Mouse (Mus musculus) splenic B cell, adult 2 months (primary cell): ENCODE results near the gene Axin2.
"Not testable (repeated sequence)": the region's sequence is repeated elsewhere in the genome, so short reads cannot be mapped to it uniquely, and the experiment has no call there.

Experiments
- DNase-seq: peaks from one replicate; pipeline ENCODE4 v3.0.0-alpha.2; 2011; ENCODE audit warnings: low read depth, low spot score
- H3K27me3 ChIP-seq: 2 replicates; pipeline ENCODE4 v1.6.1; 2012; ENCODE audit warnings: mild to moderate bottlenecking, low read length, moderate library complexity, mixed read lengths; ENCODE audit not compliant: control insufficient read depth, poor library complexity, insufficient read depth, severe bottlenecking
- H3K36me3 ChIP-seq: 2 replicates; pipeline ENCODE4 v1.6.1; 2012; ENCODE audit warnings: mild to moderate bottlenecking, low read length, moderate library complexity, mixed read lengths; ENCODE audit not compliant: control insufficient read depth, poor library complexity, insufficient read depth, severe bottlenecking

Axin2 gene

DNA sequence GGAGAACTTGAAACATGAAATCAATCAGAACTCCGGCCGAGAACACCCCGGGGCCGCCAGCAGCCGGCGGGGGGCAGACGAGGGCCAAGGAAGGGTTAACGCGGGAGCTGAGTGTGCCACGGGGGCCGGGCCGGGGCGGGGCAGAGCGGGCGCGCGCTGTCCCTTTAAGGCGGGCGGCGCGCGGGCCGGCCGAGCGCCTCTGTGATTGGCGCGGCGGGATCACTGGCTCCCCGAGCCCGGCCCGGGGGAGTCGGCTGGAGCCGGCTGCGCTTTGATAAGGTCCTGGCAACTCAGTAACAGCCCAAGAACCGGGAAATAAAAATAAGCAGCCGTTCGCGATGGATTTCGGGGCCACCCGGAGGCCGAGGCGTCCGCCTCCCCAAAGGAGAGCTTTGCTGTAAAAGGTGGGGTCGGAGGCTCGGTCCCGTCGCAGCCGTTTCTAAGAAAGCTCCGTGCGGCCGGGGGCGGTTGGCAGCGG lies at the start of gene Axin2:
TSS of gene Axin2 (plus strand) at position 192 of the 478 bp plus-strand sequence.
- peak; percentile 24 for DNase-seq
- Histone ChIP-seq H3K27me3 (peaks cover 5% of the 10 kb centered on the region), H3K36me3 (no peaks in the 10 kb centered on the region)

DNA sequence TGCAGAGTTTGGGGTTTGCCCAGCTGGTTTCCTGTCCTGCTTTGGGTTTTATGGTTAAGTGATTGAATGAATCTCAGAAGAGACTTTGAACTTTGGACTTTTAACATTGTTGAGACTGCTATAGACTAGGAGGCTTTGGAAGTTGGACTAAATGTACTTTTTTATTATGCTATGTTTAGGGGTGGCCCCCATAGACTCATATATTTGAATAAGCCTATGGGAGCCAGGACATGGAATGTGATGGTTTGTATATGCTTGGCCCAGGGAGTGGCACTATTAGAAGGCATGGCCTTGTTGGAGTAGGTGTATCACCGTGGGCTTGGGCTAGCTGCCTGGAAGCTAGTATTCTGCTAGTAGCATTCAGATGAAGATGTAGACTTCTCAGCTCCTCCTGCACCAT lies 48.9 kb upstream of the Axin2 start:
- H3K36me3 ChIP-seq, H3K27me3 ChIP-seq: not testable (repeated sequence)

DNA sequence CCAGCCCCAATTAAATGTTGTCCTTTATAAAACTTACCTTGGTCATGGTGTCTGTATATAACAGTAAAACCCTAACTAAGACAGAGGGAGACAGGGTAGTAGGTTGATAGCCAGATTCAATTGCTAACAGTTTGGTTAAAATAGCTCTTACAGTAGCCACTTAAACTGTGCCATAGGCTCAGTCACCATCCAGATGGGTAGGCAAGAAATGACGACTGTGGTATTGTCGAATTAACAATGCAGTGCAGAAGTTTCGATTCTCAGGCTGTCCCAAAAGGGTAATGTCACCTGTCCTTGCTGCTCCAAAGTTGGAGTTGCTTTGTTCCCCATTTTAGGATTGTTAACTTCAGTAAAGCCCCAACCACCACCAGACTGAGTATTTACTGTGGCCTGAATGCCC lies 48.4 kb upstream of the Axin2 start:
- H3K36me3 ChIP-seq, result no peaks in the 10 kb centered on the region
- DNase-seq, result no peak
- H3K27me3 ChIP-seq, result no peaks in the 10 kb centered on the region

More for the DNA sequence above, 48.9 kb upstream of the Axin2 start:
- DNase-seq, result not testable (repeated sequence)

DNA sequence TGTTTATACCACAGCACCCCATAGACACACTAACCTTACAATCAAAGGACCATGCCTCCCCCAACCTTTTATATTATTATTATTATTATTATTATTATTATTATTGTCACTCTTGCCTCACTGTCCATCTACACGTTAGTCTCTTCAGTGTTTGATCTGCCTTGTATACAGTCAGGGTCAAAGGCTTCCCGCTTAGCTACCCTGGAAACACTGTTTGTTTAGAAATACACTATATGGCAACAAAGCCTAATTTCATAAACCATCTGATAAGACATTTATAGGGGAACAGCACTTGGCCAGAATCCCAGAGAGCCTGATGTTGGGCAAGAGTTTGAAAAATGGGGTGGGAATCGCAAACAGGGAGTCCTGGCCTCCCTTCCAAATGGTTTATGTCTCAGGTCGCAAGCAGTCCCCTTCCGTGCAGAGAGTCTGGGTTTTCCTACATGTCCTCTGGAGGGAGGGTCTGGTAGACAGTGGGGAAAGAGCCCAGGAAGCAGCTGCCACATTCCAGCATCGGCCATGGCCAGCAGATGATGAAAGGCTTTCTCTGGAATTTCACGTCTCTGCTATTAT lies 43.4 kb upstream of the Axin2 start:
- DNase-seq, result no peak
- no peaks in the 10 kb centered on the region for H3K36me3 ChIP-seq
- no peaks in the 10 kb centered on the region for H3K27me3 ChIP-seq

DNA sequence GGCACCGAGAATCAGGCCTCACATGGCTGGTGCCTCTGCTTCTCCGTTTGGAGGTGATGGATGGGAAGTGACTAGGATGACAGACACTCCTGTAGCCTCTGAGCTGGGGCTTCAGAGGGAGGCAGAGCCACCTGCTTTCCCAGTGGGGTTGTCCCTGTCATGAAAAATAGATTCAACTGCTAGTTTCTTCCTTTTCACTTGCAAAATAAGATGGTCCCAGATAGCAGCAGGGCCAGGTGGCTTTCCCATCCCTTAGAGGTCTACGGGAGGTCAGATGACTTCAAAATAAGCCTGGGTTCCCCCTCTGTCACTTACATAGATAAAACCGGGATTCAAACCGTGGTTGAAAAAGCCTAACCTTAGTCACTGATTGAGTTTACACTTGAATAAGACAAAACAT lies 42.6 kb upstream of the Axin2 start:
- no peak for DNase-seq
- no peaks in the 10 kb centered on the region for H3K27me3 ChIP-seq
- no peaks in the 10 kb centered on the region for H3K36me3 ChIP-seq

DNA sequence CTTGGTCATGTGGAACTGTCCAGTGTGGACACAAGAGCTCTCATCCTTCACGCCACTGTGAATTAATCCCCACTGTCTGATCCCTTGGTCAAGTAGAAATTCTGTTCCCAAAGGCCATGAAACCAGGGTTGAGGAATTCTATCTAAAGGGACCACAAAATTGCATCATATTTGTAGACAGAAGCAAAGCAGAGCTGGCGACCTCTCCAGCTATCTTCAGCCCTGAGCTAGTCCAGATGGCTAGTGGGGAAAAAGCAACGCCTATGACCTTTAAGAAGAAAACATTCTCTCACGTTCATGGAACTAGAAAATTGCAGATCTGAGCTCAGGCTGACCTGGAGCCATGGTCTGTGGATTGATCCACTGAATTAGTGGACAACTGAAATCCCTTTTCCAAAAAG lies 39.6 kb upstream of the Axin2 start:
- Histone ChIP-seq H3K36me3 (no peaks in the 10 kb centered on the region), H3K27me3 (no peaks in the 10 kb centered on the region)
- DNase-seq, result no peak

DNA sequence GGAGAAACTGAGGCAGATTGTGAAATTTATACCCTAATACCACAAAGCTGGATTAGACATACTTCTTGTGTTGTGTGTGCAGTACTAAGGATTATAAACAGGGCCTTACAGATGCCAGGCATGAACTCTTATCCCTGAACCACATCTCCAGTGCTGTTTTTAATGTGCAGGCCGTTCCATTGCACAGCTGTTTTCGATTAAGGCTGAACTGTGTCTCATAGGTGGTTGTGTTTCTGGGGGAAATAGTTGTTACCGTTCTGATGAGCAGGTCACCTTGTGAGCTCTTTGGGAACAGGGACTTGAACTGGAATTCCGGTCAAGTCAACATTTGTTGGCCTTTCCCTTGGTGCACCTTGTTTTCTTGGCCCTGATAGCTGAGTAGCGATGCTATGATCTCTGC lies 38.5 kb upstream of the Axin2 start:
- H3K27me3 ChIP-seq, result no peaks in the 10 kb centered on the region
- H3K36me3 ChIP-seq, result no peaks in the 10 kb centered on the region
- DNase-seq, result no peak

DNA sequence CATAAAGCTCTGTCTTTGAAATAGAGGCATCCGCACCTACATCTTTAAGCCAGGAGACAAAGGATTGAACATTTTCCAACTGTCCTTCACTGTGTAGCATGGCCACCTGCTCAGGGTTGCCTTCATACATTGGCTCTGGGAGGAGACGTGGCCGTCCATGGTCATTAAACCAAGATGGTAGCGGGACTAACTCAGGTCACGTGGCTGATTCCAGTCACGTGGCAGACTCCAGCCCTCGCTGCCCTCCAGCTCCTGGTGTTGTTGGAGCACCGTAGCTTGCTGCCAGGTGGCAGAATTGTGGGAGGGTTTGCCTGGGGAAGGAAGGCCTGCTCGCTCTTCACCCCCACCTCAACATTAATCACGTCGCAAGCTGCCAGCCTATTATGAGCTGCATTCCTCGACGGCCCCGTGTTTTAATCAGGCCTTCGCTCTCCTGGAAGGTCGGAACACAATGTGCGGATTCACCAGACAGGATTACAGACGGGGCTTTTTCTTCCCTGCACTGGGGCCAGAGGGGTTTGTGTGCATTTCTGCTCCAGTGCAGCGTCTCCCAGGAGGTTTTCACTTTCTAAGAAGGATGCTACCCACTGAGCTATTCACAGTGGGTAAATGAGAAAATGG lies 34.8 kb upstream of the Axin2 start:
- DNase-seq, result no peak
- no peaks in the 10 kb centered on the region for H3K27me3 ChIP-seq
- H3K36me3 ChIP-seq, result no peaks in the 10 kb centered on the region

DNA sequence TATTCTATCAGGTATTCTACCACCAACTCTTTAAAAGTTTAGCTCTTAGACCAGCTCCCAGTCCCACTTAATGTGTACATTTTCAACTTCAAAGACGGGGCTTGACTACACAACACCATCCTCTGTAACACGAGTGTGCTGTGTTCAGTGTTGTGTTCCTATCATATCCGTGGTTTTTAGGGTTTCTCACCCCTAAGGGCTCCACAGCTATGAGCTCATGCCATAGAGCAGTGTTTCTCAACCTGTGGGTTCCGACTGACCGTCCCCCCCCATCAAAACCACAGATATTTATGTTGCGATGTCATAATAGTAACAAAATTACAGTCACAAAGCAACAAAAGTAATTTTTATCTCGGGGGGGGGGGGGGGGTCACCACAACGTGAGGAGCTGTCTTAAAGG lies 34.1 kb upstream of the Axin2 start:
- Histone ChIP-seq H3K27me3 (no peaks in the 10 kb centered on the region), H3K36me3 (no peaks in the 10 kb centered on the region)
- no peak for DNase-seq

DNA sequence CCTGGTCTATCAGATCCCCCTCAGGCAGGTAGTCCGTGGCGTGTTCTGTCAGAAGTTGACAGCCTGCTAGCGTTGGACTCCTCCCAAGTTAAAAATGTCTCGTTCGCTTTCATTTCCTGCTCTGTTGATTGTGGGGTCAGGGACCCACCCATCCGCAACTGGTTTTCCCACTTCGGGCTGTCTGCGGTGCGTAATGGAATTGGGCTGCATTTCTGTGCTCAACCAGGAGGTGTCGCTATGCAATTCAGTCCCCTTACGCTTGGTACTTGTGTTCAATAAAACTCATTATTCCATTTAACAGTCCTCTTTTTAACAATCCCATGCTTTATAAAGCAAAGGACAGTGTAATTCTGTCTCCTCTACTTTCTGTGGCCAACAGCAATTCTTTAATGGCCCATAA lies 31.0 kb upstream of the Axin2 start:
- no peaks in the 10 kb centered on the region for H3K36me3 ChIP-seq
- DNase-seq, result no peak
- no peaks in the 10 kb centered on the region for H3K27me3 ChIP-seq

DNA sequence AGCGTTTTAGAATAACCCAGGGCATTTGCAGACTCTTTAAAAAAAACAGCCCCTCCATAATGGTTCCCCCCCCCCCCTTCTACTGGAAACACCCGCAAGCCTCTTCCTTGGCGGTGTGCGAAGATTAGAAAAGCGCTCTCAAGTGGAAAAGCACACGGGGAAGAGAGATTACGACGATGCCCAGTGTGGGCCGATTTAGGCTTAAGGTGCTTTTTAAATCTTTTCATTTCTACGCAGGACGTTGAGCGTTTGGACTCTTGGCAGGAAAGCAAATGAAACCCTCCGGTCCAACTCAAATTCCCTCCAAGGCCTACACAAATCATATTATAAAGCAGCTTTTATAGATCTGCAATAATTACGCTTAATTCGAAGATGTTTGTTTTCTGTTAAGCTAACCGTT lies 29.6 kb upstream of the Axin2 start:
- no peak for DNase-seq
- no peaks in the 10 kb centered on the region for H3K27me3 ChIP-seq
- H3K36me3 ChIP-seq, result no peaks in the 10 kb centered on the region

DNA sequence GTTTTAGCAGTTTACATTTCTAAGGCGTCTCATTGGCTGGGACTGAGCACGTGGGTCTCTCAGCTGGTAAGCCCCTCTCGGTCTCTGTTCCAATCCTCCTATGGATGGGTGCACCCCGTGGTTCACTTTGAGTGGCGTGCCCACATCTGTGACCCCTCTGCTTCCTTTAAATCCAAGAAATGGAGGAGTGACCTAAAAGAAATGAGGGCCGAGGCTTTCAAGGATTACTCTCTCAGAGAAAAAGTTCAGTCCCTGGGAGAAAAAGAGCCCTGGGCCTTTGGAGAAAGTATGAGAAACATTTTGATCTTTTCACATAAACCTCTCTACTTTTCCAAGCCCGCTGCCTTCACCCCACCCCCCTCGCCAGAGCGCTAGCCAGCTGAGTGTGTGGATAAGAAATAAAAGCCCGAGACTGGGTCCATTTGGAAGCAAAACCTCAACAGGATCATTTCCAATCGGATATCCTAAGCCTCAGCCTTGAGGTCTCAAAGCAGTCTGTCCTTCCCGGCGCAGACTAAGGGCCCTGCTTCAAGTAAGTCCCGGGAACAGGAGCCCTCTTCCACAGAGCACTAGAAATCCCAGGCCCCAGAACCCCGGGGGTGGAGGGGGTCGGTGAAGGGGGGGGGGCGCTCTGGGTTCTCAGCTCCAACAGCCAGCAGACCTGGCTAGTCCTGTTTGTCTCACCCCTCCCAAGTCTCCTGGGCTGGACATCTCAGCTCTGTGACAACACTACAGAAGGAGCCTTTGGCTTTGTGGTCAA lies 28.9 kb upstream of the Axin2 start:
- Histone ChIP-seq H3K36me3 (no peaks in the 10 kb centered on the region), H3K27me3 (no peaks in the 10 kb centered on the region)
- no peak for DNase-seq

DNA sequence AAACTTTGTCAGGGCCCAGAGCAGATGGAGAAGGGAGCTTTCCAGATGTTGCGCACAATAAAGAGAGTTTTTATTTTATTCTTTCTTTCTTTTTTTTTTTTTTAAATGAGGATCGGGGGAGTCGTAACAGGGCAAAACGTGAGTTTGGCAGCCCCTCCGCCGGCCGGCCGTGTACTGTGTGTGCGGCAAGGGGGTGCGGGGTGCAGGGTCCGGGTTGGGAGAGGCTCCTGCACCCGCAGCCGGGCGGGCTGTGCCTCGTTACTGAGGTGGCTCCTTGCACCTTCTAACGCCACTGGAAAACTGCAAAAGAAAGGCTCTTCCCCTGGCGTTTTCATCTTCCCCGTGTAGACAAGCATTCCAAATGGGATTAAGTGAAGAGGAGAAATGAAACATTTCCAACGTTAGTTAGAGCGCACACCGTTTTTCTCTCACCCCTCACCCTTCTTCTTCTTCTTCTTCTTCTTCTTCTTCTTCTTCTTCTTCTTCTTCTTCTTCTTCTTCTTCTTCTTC lies 28.2 kb upstream of the Axin2 start:
- H3K27me3 ChIP-seq, result no peaks in the 10 kb centered on the region
- H3K36me3 ChIP-seq, result no peaks in the 10 kb centered on the region

DNA sequence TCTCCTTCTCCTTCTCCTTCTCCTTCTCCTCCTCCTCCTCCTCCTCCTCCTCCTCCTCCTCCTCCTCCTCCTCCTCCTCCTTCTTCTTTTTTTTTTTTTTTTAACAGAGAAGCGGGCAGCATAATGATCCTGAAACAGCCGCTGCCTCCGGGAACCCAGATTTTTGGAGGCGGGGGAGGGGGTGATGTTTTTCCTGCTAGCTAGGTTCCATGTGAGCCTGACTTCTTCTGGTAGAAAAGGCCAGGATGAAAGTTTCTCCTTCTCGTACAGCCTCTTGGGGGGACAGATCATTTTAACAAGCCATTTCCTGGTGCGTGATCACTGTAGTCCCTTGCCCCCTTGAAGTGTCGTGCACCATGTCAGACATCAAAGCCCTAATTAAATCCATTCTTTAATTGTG lies 27.7 kb upstream of the Axin2 start:
- Histone ChIP-seq H3K36me3 (no peaks in the 10 kb centered on the region), H3K27me3 (no peaks in the 10 kb centered on the region)
- DNase-seq, result no peak

More for the DNA sequence above, 28.2 kb upstream of the Axin2 start:
- DNase-seq, result no peak

DNA sequence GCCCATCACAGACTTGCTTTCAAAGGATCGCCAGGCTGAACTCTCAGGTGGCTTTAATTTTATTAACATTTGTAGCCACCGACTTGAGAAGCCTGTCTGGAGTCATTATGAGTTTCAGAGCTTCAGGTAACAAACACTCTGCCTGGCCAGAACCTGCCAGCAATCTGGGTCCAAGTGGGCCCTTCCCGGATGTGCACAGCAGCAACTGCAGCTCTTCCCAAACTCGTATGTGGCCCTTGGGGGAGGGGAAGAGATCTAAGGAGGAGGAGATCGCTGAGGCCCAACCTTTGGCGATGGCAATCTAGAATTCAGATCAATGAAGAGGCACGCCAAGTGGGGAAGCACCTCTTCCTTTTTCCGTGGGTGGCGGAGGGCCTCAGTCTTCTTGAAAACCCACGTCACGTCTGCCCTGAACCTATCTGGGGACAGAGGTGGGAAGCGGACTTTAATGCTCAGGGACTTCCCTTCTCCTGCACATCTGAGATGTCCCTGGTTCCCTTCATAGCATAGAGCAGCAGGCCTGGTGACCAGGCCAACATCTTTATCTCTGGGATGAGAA lies 26.8 kb upstream of the Axin2 start:
- DNase-seq, result no peak
- H3K27me3 ChIP-seq, result no peaks in the 10 kb centered on the region
- H3K36me3 ChIP-seq, result no peaks in the 10 kb centered on the region
